Mouse (Mus musculus): ENCODE data around the gene Ctcfl. TPM values are rescaled to one million over a fixed set of nuclear protein-coding genes. Genes with fewer than 3 reads are reported as not detected.
A peak's percentile ranks its signal among the peaks of the same experiment; 100 is the strongest.

Gene Ctcfl
- polyA plus RNA-seq, 1 experiment from 2014 or later = 0.11 TPM

DNA sequence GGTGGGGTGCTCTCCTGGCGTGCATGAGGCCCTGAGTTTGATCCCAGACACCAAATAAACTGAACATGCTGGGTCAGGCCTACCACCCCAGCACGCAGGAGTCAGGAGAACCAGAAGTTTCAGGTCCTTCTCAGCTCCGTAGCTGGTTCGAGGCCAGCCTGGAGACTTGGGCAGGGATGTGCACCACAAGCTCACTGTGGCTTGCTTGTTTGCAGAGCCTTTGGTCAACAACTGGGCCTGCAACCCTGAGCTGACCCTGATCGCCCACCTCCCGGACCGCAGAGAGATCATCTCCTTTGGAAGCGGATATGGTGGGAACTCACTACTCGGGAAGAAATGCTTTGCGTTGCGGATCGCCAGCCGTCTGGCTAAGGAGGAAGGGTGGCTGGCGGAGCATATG is 35.6 kb upstream of the Ctcfl start:
- Histone ChIP-seq H3K27me3 (ENCODE audit: low read depth, poor library complexity, severe bottlenecking) (no peaks in the 10 kb centered on the region), H3K27ac (replicated peaks) (no peak overlapping the region)

DNA sequence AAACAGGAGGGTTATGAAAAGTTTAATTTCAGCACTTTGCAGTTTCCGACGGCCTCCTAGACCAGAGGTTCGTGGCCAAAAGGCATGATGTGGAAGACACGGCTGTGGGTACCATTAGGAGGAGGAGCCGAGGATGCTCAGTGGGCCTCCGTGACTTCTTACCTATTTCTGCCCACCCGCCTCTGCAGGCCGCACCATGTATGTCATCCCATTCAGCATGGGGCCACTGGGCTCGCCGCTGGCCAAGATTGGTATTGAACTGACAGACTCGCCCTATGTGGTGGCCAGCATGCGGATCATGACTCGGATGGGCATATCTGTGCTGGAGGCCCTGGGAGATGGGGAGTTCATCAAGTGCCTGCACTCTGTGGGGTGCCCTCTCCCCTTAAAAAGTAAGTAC is 35.2 kb upstream of the Ctcfl start:
- 92% methylated on average over 13 of the region's 13 CpGs for WGBS
- Histone ChIP-seq H3K36me3 (no peaks in the 10 kb centered on the region), H3K9me3 (replicated peaks) (no peaks in the 10 kb centered on the region), H3K27me3 (ENCODE audit: low read depth, poor library complexity, severe bottlenecking) (no peaks in the 10 kb centered on the region), H3K27ac (replicated peaks) (no peak overlapping the region), H3K4me3 (no peak overlapping the region), H3K4me1 (peaks cover 5% of the 10 kb centered on the region)
- no peak for DNase-seq (ENCODE audit: low spot score)

More for the DNA sequence above, 35.6 kb upstream of the Ctcfl start:
- no peak overlapping the region for H3K4me3 ChIP-seq
- H3K9me3 ChIP-seq (replicated peaks) = no peaks in the 10 kb centered on the region
- WGBS = 94% methylated on average over 14 of the region's 14 CpGs
- H3K36me3 ChIP-seq = no peaks in the 10 kb centered on the region
- no peak for DNase-seq (ENCODE audit: low spot score)
- peaks cover 6% of the 10 kb centered on the region for H3K4me1 ChIP-seq

DNA sequence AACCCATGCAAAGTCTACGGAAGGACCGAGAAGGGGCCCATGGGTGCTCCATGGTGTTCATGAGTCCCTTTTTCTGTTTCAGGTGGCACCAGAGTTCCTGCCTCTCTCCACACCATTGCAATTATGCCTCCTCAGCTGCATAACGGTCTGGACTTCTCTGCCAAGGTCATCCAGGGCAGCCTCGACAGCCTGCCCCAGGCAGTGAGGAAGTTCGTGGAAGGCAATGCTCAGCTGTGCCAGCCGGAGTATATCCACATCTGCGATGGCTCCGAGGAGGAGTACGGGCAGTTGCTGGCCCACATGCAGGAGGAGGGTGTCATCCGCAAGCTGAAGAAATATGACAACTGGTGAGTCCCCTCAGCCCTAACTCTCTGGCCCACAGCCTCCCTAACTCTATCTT is 33.9 kb upstream of the Ctcfl start:
- no peaks in the 10 kb centered on the region for H3K4me1 ChIP-seq
- no peaks in the 10 kb centered on the region for H3K9me3 ChIP-seq (replicated peaks)
- no peak overlapping the region for H3K27ac ChIP-seq (replicated peaks)
- WGBS = 92% methylated on average over 10 of the region's 10 CpGs
- H3K4me3 ChIP-seq = no peak overlapping the region
- H3K36me3 ChIP-seq = no peaks in the 10 kb centered on the region
- H3K27me3 ChIP-seq (ENCODE audit: low read depth, poor library complexity, severe bottlenecking) = no peaks in the 10 kb centered on the region
- no peak for DNase-seq (ENCODE audit: low spot score)

DNA sequence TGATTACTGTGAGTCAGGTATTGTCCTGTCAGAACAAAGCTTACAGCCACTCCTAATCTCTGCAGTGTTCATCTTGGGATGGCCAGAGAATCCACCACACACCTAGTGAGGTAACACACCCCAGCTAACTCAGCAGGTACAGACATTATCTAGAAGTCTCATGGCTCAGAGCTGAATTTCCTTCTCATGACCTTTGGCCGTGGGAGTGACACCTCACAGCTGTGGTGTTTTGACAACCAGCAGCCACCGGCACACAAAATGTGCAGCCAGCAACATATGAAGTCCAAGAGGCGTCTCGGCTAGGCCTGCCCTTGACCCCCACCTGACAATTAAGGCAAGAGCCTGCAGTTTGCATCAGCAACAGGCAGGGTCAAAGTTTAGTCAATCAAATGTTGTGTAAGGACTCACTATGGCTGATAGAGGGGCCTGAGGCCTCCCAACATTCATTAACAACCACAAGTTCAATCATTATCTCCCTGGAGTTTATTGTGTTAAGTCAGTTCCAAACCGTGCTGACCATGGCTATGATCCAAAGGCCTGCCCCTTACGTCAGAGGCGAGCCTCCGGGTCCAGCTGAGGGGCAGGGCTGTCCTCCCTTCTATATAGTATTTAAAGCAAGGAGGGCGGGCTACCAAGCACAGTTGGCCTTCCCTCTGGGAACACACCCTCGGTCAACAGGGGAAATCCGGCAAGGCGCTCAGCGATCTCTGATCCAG is 33.3 kb upstream of the Ctcfl start, which contains the start of gene Pck1:
Pck1 (plus strand) TSS at position 613 of the 716 bp plus-strand sequence.
- no peaks in the 10 kb centered on the region for H3K36me3 ChIP-seq
- DNase-seq (ENCODE audit: low spot score) = no peak
- H3K9me3 ChIP-seq (replicated peaks) = no peaks in the 10 kb centered on the region
- H3K27me3 ChIP-seq (ENCODE audit: low read depth, poor library complexity, severe bottlenecking) = no peaks in the 10 kb centered on the region
- H3K27ac ChIP-seq (replicated peaks) = no peak within 1 kb of the TSS
- no peak within 1 kb of the TSS for H3K4me3 ChIP-seq
- H3K4me1 ChIP-seq = no peaks in the 10 kb centered on the region
- WGBS = 90% methylated on average over 13 of the region's 13 CpGs

DNA sequence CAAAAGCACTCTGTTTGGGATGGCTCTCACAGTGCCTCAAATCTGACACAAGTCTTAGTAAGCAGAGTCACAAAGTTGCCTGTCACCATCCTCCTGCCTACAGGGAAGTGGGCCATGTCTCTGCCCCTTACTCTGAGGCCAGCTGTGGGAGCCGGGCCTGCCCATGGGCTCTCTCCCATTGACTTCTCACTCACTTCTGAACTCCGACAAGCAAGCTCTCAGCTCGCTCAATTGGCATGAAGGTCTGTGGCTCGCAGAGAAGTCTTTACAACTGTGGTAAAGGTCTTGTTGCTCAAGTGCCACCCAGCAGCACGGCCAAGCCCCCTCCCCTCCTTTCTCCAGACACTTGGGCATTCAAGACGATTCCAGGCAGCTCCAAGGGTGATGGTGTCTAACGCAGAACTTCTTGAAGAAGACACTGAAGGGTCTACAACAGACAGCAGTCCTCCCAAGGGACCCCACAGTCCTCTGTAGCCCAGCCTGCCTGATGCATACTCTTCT is 32.5 kb upstream of the Ctcfl start:
- no peak for DNase-seq (ENCODE audit: low spot score)
- WGBS = 92% methylated on average over 7 of the region's 7 CpGs
- Histone ChIP-seq H3K27me3 (ENCODE audit: low read depth, poor library complexity, severe bottlenecking) (no peaks in the 10 kb centered on the region), H3K4me3 (no peak overlapping the region), H3K36me3 (no peaks in the 10 kb centered on the region), H3K4me1 (no peaks in the 10 kb centered on the region), H3K9me3 (replicated peaks) (no peaks in the 10 kb centered on the region), H3K27ac (replicated peaks) (no peak overlapping the region; the same call in 1 of the 2 replicates)

DNA sequence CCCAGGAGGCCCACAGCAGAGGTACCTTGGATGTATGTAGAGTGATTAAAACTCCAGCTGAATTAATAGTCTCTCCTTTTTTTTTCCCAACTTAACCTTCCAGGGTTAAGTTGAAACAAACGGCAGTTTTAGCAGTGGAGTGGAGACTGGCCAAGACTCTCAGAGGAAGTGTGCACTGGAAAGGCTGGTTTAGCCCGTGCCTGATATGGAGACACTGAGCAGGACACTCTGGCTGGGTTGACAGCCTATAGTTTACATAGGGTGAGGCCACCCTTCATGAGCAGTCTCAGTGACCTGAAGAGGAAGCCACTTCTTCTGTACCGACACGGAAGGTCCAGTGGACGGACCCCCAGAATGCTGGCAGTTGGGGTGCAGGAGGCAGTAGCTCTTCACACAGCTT is 32.0 kb upstream of the Ctcfl start:
- no peaks in the 10 kb centered on the region for H3K9me3 ChIP-seq (replicated peaks)
- no peaks in the 10 kb centered on the region for H3K27me3 ChIP-seq (ENCODE audit: low read depth, poor library complexity, severe bottlenecking)
- 94% methylated on average over 5 of the region's 5 CpGs for WGBS
- DNase-seq (ENCODE audit: low spot score) = no peak
- no peak overlapping the region; the same call in 1 of the 2 replicates for H3K27ac ChIP-seq (replicated peaks)
- no peaks in the 10 kb centered on the region for H3K36me3 ChIP-seq
- no peak overlapping the region for H3K4me3 ChIP-seq
- no peaks in the 10 kb centered on the region for H3K4me1 ChIP-seq

DNA sequence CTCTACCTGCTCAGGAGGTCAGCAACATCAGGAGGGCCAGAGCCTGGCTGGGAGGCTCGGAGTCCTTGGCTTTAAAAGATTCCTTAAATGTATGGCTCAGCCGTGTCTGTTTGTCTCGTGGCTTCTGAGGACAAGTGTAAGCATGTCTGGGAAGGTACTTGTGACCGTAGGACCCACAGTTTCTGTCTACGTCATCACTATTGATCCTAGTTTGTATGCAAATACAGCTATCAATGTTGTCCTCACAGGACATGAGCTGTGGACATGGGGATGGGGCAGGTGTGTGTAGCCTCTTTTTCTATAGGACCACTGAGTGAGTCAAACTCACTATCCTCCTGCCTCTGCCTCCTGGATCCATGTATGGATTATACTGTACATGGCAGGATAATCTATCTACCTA is 28.7 kb upstream of the Ctcfl start:
- Histone ChIP-seq H3K4me1 (no peaks in the 10 kb centered on the region), H3K9me3 (replicated peaks) (no peaks in the 10 kb centered on the region), H3K27me3 (ENCODE audit: low read depth, poor library complexity, severe bottlenecking) (0 out of 2 replicates have a peak, but pooled peaks cover 10% of the 10 kb centered on the region), H3K36me3 (no peaks in the 10 kb centered on the region), H3K4me3 (no peak overlapping the region), H3K27ac (replicated peaks) (no peak overlapping the region)
- DNase-seq (ENCODE audit: low spot score) = no peak
- 90% methylated on average over 5 of the region's 5 CpGs for WGBS

DNA sequence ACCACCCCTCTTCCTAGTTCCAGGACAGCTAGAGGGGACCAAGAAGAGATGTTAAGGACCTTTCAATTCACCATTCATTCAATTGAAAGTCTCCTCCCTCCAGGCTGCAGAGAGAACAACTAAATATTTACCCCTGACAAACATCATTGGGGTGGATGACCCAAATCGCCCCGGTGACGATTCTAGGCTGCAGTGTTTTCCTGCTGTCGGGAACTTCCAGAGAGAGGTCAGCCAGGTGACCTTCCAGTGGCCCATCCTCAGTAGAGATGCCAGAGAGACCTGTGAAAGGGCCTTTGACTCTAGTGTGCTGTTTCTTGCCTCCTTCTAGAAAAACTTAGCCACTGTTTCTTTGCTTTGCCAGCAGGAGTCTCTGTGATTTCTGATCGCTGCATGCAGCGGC is 27.4 kb upstream of the Ctcfl start:
- no peak overlapping the region for H3K27ac ChIP-seq (replicated peaks)
- H3K4me1 ChIP-seq = no peaks in the 10 kb centered on the region
- no peak overlapping the region for H3K4me3 ChIP-seq
- H3K36me3 ChIP-seq = no peaks in the 10 kb centered on the region
- no peaks in the 10 kb centered on the region for H3K9me3 ChIP-seq (replicated peaks)
- no peak for DNase-seq (ENCODE audit: low spot score)
- 73% methylated on average over 6 of the region's 6 CpGs for WGBS
- 0 out of 2 replicates have a peak, but pooled peaks cover 15% of the 10 kb centered on the region for H3K27me3 ChIP-seq (ENCODE audit: low read depth, poor library complexity, severe bottlenecking)

DNA sequence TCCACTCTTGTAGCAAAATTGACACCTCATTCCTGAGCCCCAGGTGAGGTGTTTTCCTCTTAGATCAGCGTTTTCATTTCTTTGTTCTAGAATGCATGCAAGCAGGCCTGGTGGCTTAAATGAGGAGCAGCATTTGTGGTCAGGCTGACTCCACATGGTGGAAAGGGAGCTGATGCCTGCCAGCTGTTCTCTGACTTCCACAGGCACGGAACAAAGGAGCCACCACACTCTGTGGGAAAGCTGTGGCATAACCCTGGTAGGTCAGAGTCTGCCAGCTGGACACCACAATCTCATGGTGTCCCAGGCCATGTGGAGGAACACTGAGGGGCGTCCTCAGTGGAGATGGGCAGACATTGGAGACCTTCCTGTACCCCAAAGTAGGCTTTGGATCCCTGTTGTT is 26.5 kb upstream of the Ctcfl start:
- H3K27ac ChIP-seq (replicated peaks) = no peak overlapping the region
- 0 out of 2 replicates have a peak, but pooled peaks cover 15% of the 10 kb centered on the region for H3K27me3 ChIP-seq (ENCODE audit: low read depth, poor library complexity, severe bottlenecking)
- H3K4me1 ChIP-seq = peaks cover 4% of the 10 kb centered on the region
- DNase-seq (ENCODE audit: low spot score) = no peak
- no peaks in the 10 kb centered on the region for H3K36me3 ChIP-seq
- H3K4me3 ChIP-seq = no peak overlapping the region
- H3K9me3 ChIP-seq (replicated peaks) = no peaks in the 10 kb centered on the region
- 73% methylated on average over 3 of the region's 3 CpGs for WGBS

DNA sequence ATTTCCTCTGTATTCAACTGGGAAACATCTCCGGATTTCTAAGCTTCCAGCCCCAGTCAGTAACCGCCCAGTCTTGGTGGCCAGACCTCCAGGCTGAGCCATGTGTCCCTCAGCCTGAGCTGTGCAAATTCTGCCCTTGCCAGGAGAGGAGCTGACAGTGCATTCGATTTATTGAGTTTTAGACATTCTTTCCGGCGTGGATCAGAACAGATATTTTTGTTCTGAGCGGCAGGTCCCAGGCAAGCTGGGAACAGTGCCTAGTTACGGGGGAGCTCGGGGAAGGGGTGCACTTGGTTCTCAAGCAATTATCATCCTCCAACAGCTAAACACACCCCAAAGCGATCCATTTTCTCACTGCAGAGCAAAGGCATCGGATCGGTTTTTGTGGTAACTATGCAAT is 24.3 kb upstream of the Ctcfl start:
- DNase-seq (ENCODE audit: low spot score) = no peak
- Histone ChIP-seq H3K9me3 (replicated peaks) (no peaks in the 10 kb centered on the region), H3K4me3 (no peak overlapping the region), H3K27me3 (ENCODE audit: low read depth, poor library complexity, severe bottlenecking) (0 out of 2 replicates have a peak, but pooled peaks cover 15% of the 10 kb centered on the region), H3K27ac (replicated peaks) (no peak overlapping the region), H3K36me3 (no peaks in the 10 kb centered on the region), H3K4me1 (peaks cover 26% of the 10 kb centered on the region)
- 88% methylated on average over 11 of the region's 11 CpGs for WGBS

DNA sequence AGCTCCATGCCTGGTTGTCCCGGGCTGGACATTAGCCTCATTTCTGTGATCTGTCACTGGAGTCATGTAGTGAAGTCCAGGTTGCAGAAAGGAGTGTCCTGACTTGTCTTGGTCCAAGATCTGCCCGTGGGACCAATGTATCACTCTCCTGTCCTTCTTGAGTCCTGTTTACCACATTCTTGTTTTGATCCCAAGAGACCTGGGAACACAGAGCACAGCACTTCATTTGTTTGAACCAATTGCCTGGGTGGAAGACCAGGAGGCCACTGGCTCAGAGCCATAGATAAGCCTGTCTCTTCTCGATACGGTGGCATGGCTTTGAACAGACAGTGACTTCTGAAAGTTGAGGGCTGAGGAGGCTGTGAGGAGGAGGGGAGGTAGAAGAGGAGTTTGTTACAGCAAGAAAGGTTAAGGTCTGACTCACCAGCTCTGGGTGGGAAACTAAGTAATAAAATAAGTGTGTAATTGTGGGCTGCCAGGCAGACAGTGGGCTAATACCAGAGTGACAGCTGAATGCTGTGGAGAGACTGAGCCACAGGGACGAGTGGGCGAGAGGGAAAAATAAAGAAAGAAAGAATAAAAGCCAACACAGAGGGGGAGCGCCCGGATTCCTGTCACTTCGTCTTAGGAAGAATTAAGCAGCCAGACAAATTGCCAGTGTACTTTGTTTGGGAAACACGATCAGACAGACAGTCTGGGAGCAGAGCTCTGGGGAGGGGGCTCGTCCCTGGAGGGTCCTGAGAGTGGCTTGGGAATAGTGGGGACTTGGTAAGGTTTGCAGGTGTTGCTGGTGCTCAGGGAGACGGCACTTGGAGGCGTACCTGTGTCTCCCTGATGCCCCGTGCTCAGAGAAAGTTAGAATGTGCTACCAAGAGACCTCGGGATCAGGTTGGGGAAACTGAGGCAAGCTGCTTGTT is 19.3 kb upstream of the Ctcfl start:
- H3K27me3 ChIP-seq (ENCODE audit: low read depth, poor library complexity, severe bottlenecking) = 0 out of 2 replicates have a peak, but pooled peaks cover 9% of the 10 kb centered on the region
- no peaks in the 10 kb centered on the region for H3K9me3 ChIP-seq (replicated peaks)
- H3K4me1 ChIP-seq = peaks cover 32% of the 10 kb centered on the region
- peak overlapping the region; percentile 64 for H3K27ac ChIP-seq (replicated peaks)
- WGBS = 52% methylated on average over 15 of the region's 15 CpGs
- no peak overlapping the region for H3K4me3 ChIP-seq
- H3K36me3 ChIP-seq = no peaks in the 10 kb centered on the region
- DNase-seq (ENCODE audit: low spot score) = peak; percentile 20

DNA sequence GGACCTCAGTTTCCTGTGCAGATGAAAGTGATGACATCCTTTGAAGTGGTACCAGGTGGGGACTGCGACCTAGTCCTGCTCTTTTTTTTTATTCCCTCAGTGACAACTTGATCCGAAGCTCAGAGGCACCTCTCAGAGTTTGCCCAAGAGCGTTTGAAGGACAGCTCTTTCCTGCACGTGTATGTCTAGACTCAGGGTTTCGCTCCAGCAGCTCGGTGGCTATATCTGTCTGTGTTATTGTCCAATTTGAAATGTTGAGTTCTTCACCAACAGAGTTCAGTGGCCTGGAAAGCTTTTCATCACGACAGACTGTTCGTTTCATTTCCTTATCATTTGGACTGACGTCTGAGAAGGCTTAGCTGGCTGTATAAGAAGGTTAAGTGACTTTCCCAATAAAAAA is 15.4 kb upstream of the Ctcfl start:
- Histone ChIP-seq H3K4me3 (no peak overlapping the region), H3K27ac (replicated peaks) (no peak overlapping the region)
- WGBS = 81% methylated on average over 9 of the region's 9 CpGs

More for the DNA sequence above, 15.4 kb upstream of the Ctcfl start:
- Histone ChIP-seq H3K27me3 (ENCODE audit: low read depth, poor library complexity, severe bottlenecking) (no peaks in the 10 kb centered on the region), H3K9me3 (replicated peaks) (no peaks in the 10 kb centered on the region), H3K36me3 (no peaks in the 10 kb centered on the region), H3K4me1 (peaks cover 23% of the 10 kb centered on the region)
- no peak for DNase-seq (ENCODE audit: low spot score)

Measured in midbrain, embryonic 10.5 days (tissue).